Mouse (Mus musculus) adrenal gland, adult 2 months (tissue): ENCODE measurements around the gene Eda2r. TPM values are rescaled to one million over a fixed set of nuclear protein-coding genes. Genes with fewer than 3 reads are reported as not detected.
A peak's percentile ranks its signal among the peaks of the same experiment; 100 is the strongest.

ENCODE experiments used
- DNase-seq: peaks from one replicate; pipeline ENCODE4 v3.0.0; 2021
- long read RNA-seq: library from polyadenylated mRNA; stranded (forward); transcript quantifications from one replicate; pipeline ENCODE4 v2.0.0, GENCODE M21; 2021
- polyA plus RNA-seq: library from polyadenylated mRNA; depleted of rRNA; stranded (reverse); fragments of >200 nt; gene quantifications from 2 replicates; pipeline ENCODE4 v1.2.3, GENCODE M21; 2012; rRNA removed
- total RNA-seq, 2 experiments: library from RNA; stranded (reverse); gene quantifications; 2 replicates each; pipeline ENCODE4 v1.2.3; 2021

Gene Eda2r
- total RNA-seq (1 to 10 TPM in 1 of 2 experiments, under 1 TPM in 1; 0.78 to 1.7 TPM), polyA plus RNA-seq (0.16 and 0.22 TPM in 2 replicates)
- long read RNA-seq, partial matches to known transcripts, result 0 of 1 reads
- long read RNA-seq, other reads (novel, unspliced or antisense), result 0 of 1 reads

- DNase-seq, result peak; percentile 74
Observed at GRCm38 (mm10) chrX:97377065-97377421, at the start of gene Eda2r. Gene Eda2r (minus strand): TSS chrX:97377216.

GRCm38 (mm10) chrX:97397872-97398271 lies 20.9 kb upstream of the Eda2r start:
- no peak for DNase-seq

GRCm38 (mm10) chrX:97378076-97378475 lies 1.1 kb upstream of the Eda2r start:
- no peak for DNase-seq

- peak; percentile 22 for DNase-seq
Observed at GRCm38 (mm10) chrX:97376321-97377064, 523 bp downstream of the Eda2r start.

GRCm38 (mm10) chrX:97372826-97373225 lies 4.2 kb downstream of the Eda2r start:
- no peak for DNase-seq

- DNase-seq, result no peak
Observed at GRCm38 (mm10) chrX:97369206-97369605, 7.8 kb downstream of the Eda2r start.

- no peak for DNase-seq
Observed at GRCm38 (mm10) chrX:97368741-97369140, 8.3 kb downstream of the Eda2r start.

GRCm38 (mm10) chrX:97360919-97361318 lies 16.1 kb downstream of the Eda2r start:
- no peak for DNase-seq

- no peak for DNase-seq
Observed at GRCm38 (mm10) chrX:97327891-97328290, 49.1 kb downstream of the Eda2r start.
